Mouse (Mus musculus): ENCODE data around the gene Ess2. TPM values are rescaled to one million over a fixed set of nuclear protein-coding genes. Genes with fewer than 3 reads are reported as not detected.

Ess2 gene
- polyA plus RNA-seq, 1 experiment from 2014 or later = 35.8 TPM

Other genes with a start within 250 kb of the Ess2 start
- 40.6 and 42.8 TPM in 2 replicates for gene Med15, start 178.5 kb downstream of the Ess2 start, polyA plus RNA-seq (2015; fragmentation: Nextera tagmentation; extraction: Ambion mirVana)
- gene Klhl22, start 151.7 kb downstream of the Ess2 start, polyA plus RNA-seq (2015; fragmentation: Nextera tagmentation; extraction: Ambion mirVana) = 83.9 and 88.5 TPM in 2 replicates
- gene Scarf2, start 114.1 kb downstream of the Ess2 start, polyA plus RNA-seq (2015; fragmentation: Nextera tagmentation; extraction: Ambion mirVana) = 25.0 and 32.4 TPM in 2 replicates
- 0.17 TPM in 1 of 2 replicates, not detected in the other for gene B830017H08Rik, start 78.2 kb downstream of the Ess2 start, polyA plus RNA-seq (2015; fragmentation: Nextera tagmentation; extraction: Ambion mirVana)
- gene Car15, start 73.0 kb downstream of the Ess2 start, polyA plus RNA-seq (2015; fragmentation: Nextera tagmentation; extraction: Ambion mirVana) = 2.2 and 3.4 TPM in 2 replicates
- gene Gm20518, start 19.7 kb downstream of the Ess2 start, polyA plus RNA-seq (2015; fragmentation: Nextera tagmentation; extraction: Ambion mirVana) = 0.27 and 0.29 TPM in 2 replicates
- gene Tssk1, start 17.1 kb downstream of the Ess2 start, polyA plus RNA-seq (2015; fragmentation: Nextera tagmentation; extraction: Ambion mirVana) = not detected in 2 replicates
- gene Dgcr2, start 12.8 kb downstream of the Ess2 start, polyA plus RNA-seq (2015; fragmentation: Nextera tagmentation; extraction: Ambion mirVana) = 88.5 and 88.8 TPM in 2 replicates
- gene Tssk2, start 12.7 kb downstream of the Ess2 start, polyA plus RNA-seq (2015; fragmentation: Nextera tagmentation; extraction: Ambion mirVana) = not detected in 2 replicates
- not detected in 2 replicates for gene Gsc2, start 3.7 kb upstream of the Ess2 start, polyA plus RNA-seq (2015; fragmentation: Nextera tagmentation; extraction: Ambion mirVana)
- 81.5 and 86.0 TPM in 2 replicates for gene Slc25a1, start 16.9 kb upstream of the Ess2 start, polyA plus RNA-seq (2015; fragmentation: Nextera tagmentation; extraction: Ambion mirVana)
- gene Vpreb2, start 69.1 kb upstream of the Ess2 start, polyA plus RNA-seq (2015; fragmentation: Nextera tagmentation; extraction: Ambion mirVana) = not detected in 2 replicates
- 108 and 114 TPM in 2 replicates for gene Dgcr6, start 141.5 kb upstream of the Ess2 start, polyA plus RNA-seq (2015; fragmentation: Nextera tagmentation; extraction: Ambion mirVana)
- gene Prodh, start 178.9 kb upstream of the Ess2 start, polyA plus RNA-seq (2015; fragmentation: Nextera tagmentation; extraction: Ambion mirVana) = 10.9 and 11.8 TPM in 2 replicates
- gene Rtn4r, start 216.3 kb upstream of the Ess2 start, polyA plus RNA-seq (2015; fragmentation: Nextera tagmentation; extraction: Ambion mirVana) = 7.0 and 7.9 TPM in 2 replicates

All from limb, embryonic 15.5 days (tissue).